Mouse (Mus musculus): ENCODE results near the gene Tulp2.

DNA sequence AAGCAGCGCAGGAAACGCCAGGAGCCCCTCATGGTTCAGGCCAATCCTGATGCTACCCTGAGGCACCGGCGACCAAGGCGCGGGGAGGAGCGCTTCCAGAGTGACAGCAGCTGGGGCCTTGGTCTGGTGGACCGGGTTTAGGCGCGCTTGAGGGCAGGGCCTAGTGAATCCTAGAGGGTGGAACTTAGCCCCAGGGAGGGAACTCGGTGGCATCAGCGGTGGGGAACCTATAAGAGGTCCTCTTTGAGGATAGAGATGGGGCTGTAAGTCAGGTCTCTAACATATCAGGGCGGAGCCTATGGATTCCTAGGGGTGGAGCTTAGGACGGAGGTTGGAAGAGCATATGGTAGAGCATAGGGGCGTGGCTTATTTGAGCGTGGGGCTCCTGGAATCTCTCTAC, 33.8 kb downstream of the Tulp2 start:
- no peak for TF ChIP-seq CTCF (conservative IDR thresholded peaks at IDR 0.05; ENCODE audit: low read length)
- TF ChIP-seq NANOG (IDR thresholded peaks at IDR 0.05; ENCODE audit: borderline replicate concordance, low read length): no peak
- TF ChIP-seq POU5F1 (IDR thresholded peaks at IDR 0.05; ENCODE audit: borderline replicate concordance, low read length): no peak

All from E14TG2a.4 (cell line).